Mouse (Mus musculus) spleen, adult 2 months (tissue): Measurements from ENCODE around the gene Msl1. TPM values are rescaled to one million over a fixed set of nuclear protein-coding genes. Genes with fewer than 3 reads are reported as not detected.

ENCODE experiments used
- DNase-seq, 2 experiments: peaks; one replicate each; pipeline versions ENCODE4 v3.0.0 to v3.0.0-alpha.2; 2012 to 2021; ENCODE audit warnings: low spot score in 2 of 2, low read depth in 1 of 2
- H3K27ac ChIP-seq: fragments of 200-500 bp; 2 replicates; pipeline ENCODE4 v1.5.1; 2012; ENCODE audit warnings: low read length, inconsistent platforms; ENCODE audit not compliant: insufficient read depth
- H3K27me3 ChIP-seq: fragments of 200-500 bp; 2 replicates; pipeline ENCODE4 v1.6.1; 2012; ENCODE audit warnings: mild to moderate bottlenecking, moderate library complexity, low read length, inconsistent platforms; ENCODE audit not compliant: control insufficient read depth, insufficient read depth
- H3K36me3 ChIP-seq: fragments of 200-500 bp; 2 replicates; pipeline ENCODE4 v1.6.1; 2012; ENCODE audit warnings: mild to moderate bottlenecking, low read length, inconsistent platforms; ENCODE audit not compliant: control insufficient read depth, insufficient read depth
- H3K4me1 ChIP-seq: fragments of 200-500 bp; 2 replicates; pipeline ENCODE4 v1.6.1; 2011; ENCODE audit warnings: inconsistent platforms; ENCODE audit not compliant: control insufficient read depth, insufficient read depth, insufficient read length
- H3K4me3 ChIP-seq: fragments of 200-500 bp; 2 replicates; pipeline ENCODE4 v1.5.1; 2011; ENCODE audit warnings: mild to moderate bottlenecking, inconsistent platforms; ENCODE audit not compliant: insufficient read depth, insufficient read length; ENCODE audit errors: extremely low read depth
- CTCF ChIP-seq: fragments of 200-500 bp; IDR thresholded peaks from 2 replicates; pipeline ENCODE4 v1.5.1; 2011; ENCODE audit warnings: mild to moderate bottlenecking, inconsistent platforms; ENCODE audit not compliant: insufficient read depth, insufficient read length, insufficient replicate concordance; ENCODE audit errors: extremely low read depth
- POLR2A ChIP-seq: fragments of 200-500 bp; IDR thresholded peaks from 2 replicates; pipeline ENCODE4 v1.6.1; 2011; ENCODE audit warnings: low read depth, low read length, inconsistent platforms
- WGBS: fragments of 180-500 bp; shearing (Covaris S2); methylation state at CpG from one replicate; pipeline ENCODE4 v1.1.7; 2018; 5-methylcytosine and 5-hydroxymethylcytosine counted together
- polyA plus RNA-seq: library from polyadenylated mRNA; depleted of rRNA; stranded (reverse); fragments of >200 nt; gene quantifications from 2 replicates; pipeline ENCODE4 v1.2.3, GENCODE M21; 2012

Gene Msl1
- polyA plus RNA-seq, 1 experiment: 23.3 TPM

DNA sequence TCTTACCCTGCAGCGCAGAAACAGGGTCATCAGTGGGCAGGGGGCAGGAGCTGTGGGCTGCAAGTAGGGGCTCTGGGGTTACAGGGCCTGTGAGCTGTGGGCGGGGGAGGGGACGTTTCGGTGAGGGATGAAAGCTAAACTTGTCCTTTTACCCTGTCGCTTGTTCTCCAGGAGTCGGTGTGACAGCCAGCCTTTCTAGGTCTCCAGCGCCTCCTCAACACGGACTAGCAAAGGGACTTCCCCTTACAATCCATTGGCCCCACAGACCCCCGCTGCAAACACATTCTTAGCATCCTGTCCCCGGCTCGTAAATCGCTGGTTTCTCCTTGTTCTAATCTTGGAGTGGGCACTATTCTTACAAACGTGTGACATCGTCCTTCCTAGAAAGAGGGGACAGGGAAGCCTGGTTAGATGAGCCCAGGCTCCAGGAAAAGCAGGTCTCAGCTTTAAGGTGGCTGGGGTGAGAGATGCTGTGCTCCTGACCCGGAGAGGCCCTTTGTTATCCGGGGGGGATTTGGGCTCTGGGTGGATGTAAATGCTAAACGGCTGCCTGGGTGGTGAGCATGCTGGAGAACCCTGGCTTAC lies 12.6 kb upstream of the Msl1 start:
- H3K4me3 ChIP-seq: peak overlapping the region; percentile 40
- peaks cover 30% of the 10 kb centered on the region for H3K4me1 ChIP-seq
- no peaks in the 10 kb centered on the region for H3K27me3 ChIP-seq
- peak overlapping the region; percentile 81 for H3K27ac ChIP-seq
- TF ChIP-seq POLR2A (no peak), CTCF (no peak)
- H3K36me3 ChIP-seq: no peaks in the 10 kb centered on the region
- DNase-seq: no peak
- 12% methylated on average over 17 of the region's 17 CpGs for WGBS

DNA sequence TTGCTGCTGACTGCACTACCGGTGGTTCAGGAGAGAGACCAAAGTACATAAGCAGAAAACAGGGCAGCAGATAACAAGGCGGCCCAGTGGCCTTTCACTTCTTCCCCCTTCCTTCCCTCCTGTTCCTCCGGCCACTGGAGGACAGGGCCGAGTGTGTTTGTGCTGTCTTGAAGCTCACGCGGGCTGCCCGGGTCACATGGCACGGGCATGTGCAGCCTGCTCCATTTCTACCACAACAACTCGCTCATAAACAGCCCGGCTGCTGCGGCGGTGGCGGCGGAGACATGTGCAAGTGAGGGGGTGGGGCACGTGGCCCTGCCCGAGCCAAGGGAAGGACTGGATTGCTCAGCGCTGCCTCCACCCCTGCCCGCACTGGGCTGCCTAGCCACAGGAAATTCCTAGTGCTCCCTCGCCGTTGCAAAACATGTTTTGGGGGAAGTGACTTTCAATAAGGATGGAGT lies 12.1 kb upstream of the Msl1 start:
- TF ChIP-seq POLR2A (0 out of 2 replicates have a peak, but pooled peaks have one; percentile 21), CTCF (no peak)
- H3K36me3 ChIP-seq: no peaks in the 10 kb centered on the region
- peaks cover 32% of the 10 kb centered on the region for H3K4me1 ChIP-seq
- peak overlapping the region; percentile 40 for H3K4me3 ChIP-seq
- H3K27me3 ChIP-seq: no peaks in the 10 kb centered on the region
- 0% methylated on average over 20 of the region's 20 CpGs for WGBS
- peak overlapping the region; percentile 81 for H3K27ac ChIP-seq
- peak in 1 of 2 experiments; percentile 72 for DNase-seq

DNA sequence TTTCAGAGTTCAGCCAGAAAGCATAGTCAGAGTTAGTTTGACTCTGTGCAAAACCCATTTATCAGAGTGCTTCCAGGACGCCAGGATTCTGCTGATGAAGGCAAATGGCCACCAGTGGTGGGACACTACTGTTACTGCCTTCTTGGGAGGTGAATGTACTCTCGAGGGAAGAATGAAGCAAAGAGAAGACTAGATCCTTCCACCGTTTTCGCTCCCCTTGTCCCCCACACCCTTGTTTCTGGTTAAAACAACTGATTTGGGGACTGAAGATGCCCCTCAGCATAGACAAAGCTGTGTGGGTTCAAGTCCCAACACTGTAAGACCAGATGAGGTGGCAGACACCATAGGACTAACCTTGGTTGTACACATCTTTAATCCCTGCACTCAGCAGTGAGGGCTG lies 11.2 kb upstream of the Msl1 start:
- H3K4me1 ChIP-seq: peaks cover 36% of the 10 kb centered on the region
- DNase-seq: no peak
- 83% methylated on average over 4 of the region's 4 CpGs for WGBS
- no peak for TF ChIP-seq POLR2A
- no peak for TF ChIP-seq CTCF
- no peak overlapping the region for H3K4me3 ChIP-seq
- H3K27ac ChIP-seq: peak overlapping the region; percentile 13; the same call in 1 of the 2 replicates
- no peaks in the 10 kb centered on the region for H3K36me3 ChIP-seq
- no peaks in the 10 kb centered on the region for H3K27me3 ChIP-seq

DNA sequence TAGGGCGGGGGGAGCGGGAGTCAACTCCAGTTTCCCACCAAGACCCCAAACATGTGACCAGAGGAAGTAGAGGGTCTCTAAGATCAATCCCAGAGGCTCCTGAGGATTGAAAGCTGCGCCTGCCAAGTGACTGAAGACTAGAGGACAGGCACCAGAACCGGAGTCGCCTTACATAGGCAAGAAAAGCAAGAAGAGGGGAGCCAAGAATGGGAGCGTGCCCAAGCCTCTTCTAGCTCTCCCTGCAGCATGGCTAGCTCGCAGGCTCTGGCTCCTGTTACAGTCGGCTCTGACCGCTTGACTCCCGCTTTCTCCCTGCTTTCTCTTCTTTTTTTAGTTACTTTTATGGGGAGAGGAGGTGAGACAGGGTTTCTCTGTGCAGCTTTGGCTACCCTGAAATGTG lies 10.1 kb upstream of the Msl1 start:
- 77% methylated on average over 10 of the region's 10 CpGs for WGBS
- Histone ChIP-seq H3K4me3 (no peak overlapping the region), H3K36me3 (no peaks in the 10 kb centered on the region), H3K4me1 (peaks cover 36% of the 10 kb centered on the region), H3K27me3 (no peaks in the 10 kb centered on the region), H3K27ac (peak overlapping the region; percentile 13; the same call in 1 of the 2 replicates)
- no peak for TF ChIP-seq CTCF
- no peak for TF ChIP-seq POLR2A
- DNase-seq: no peak

DNA sequence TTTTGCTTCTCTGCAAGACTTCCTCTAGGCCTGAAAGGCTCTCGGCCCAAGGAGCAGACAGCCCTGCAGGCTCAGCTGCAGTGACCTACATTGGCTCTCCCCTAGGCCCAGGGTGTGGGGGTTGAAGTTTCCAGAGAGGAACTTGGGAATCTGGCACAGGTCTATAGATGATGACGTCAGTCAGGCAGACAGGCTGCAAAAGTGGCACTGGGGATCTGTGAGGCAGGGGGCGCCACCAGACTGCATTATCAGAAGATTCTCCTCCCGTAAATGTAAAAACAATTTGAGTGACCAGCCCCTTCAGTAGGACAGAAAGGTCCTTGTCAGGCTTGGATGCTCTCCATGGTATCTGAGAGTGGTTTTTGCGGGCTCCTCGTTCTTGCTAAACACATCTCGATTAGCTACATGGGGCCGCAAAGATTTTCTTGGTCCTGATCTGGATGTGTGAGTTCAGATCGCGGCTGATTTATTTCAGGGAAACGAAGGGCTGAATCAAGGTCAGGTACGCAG lies 9.5 kb upstream of the Msl1 start:
- DNase-seq: peak in 1 of 2 experiments; percentile 70
- Histone ChIP-seq H3K4me1 (peaks cover 36% of the 10 kb centered on the region), H3K27me3 (no peaks in the 10 kb centered on the region), H3K36me3 (no peaks in the 10 kb centered on the region), H3K27ac (peak overlapping the region; percentile 63), H3K4me3 (peak overlapping the region; percentile 20)
- TF ChIP-seq POLR2A (no peak), CTCF (0 out of 2 replicates have a peak, but pooled peaks have one; percentile 18)
- 2% methylated on average over 12 of the region's 12 CpGs for WGBS

GRCm38 (mm10) chr11:98786359-98787214 lies 8.7 kb upstream of the Msl1 start:
- Histone ChIP-seq H3K36me3 (no peaks in the 10 kb centered on the region), H3K27me3 (no peaks in the 10 kb centered on the region), H3K27ac (peak overlapping the region; percentile 63), H3K4me3 (peak overlapping the region; percentile 20; the same call in 1 of the 2 replicates), H3K4me1 (peaks cover 36% of the 10 kb centered on the region)
- 1% methylated on average over 14 of the region's 15 CpGs for WGBS
- peak; percentile 79 to 91 for DNase-seq
- TF ChIP-seq CTCF (peak; percentile 80; the same call in 1 of the 2 replicates), POLR2A (no peak)

- no peak overlapping the region for H3K4me3 ChIP-seq
- H3K27me3 ChIP-seq: no peaks in the 10 kb centered on the region
- H3K36me3 ChIP-seq: no peaks in the 10 kb centered on the region
- no peak overlapping the region for H3K27ac ChIP-seq
- no peak for DNase-seq
- TF ChIP-seq CTCF (no peak), POLR2A (no peak)
- H3K4me1 ChIP-seq: peaks cover 36% of the 10 kb centered on the region
- 58% methylated on average over 7 of the region's 7 CpGs for WGBS
These were observed 8.1 kb upstream of the Msl1 start for GRCm38 (mm10) chr11:98787229-98787628.
